Mouse (Mus musculus): Measurements from ENCODE around the gene Cdhr2.
A peak's percentile ranks its signal among the peaks of the same experiment; 100 is the strongest.

Cdhr2 gene

GRCm38 (mm10) chr13:54693558-54694347 lies 7.5 kb upstream of the Cdhr2 start, which contains the start of gene Rnf44:
Rnf44 (minus strand) TSS chr13:54693907.
- peak; percentile 99 for DNase-seq

GRCm38 (mm10) chr13:54694348-54695060 lies 6.8 kb upstream of the Cdhr2 start:
- peak; percentile 89 for DNase-seq

GRCm38 (mm10) chr13:54695479-54696230 lies 5.6 kb upstream of the Cdhr2 start:
- no peak for DNase-seq

- no peak for DNase-seq
These were observed 1.2 kb downstream of the Cdhr2 start for GRCm38 (mm10) chr13:54702507-54702906.

GRCm38 (mm10) chr13:54704890-54705289 lies 3.6 kb downstream of the Cdhr2 start:
- DNase-seq = no peak

GRCm38 (mm10) chr13:54710866-54711265 lies 9.6 kb downstream of the Cdhr2 start:
- DNase-seq = no peak

- no peak for DNase-seq
These were observed 13.1 kb downstream of the Cdhr2 start for GRCm38 (mm10) chr13:54714393-54714792.

GRCm38 (mm10) chr13:54714996-54715395 lies 13.7 kb downstream of the Cdhr2 start:
- DNase-seq = no peak

GRCm38 (mm10) chr13:54716916-54717315 lies 15.7 kb downstream of the Cdhr2 start:
- no peak for DNase-seq

- DNase-seq = no peak
These were observed 21.9 kb downstream of the Cdhr2 start for GRCm38 (mm10) chr13:54723143-54723542.

- no peak for DNase-seq
These were observed 24.9 kb downstream of the Cdhr2 start for GRCm38 (mm10) chr13:54726131-54726530.

- no peak for DNase-seq
These were observed 35.7 kb downstream of the Cdhr2 start for GRCm38 (mm10) chr13:54736931-54737330.

- no peak for DNase-seq
These were observed 36.4 kb downstream of the Cdhr2 start for GRCm38 (mm10) chr13:54737488-54738212.

- DNase-seq = no peak
These were observed 36.9 kb downstream of the Cdhr2 start for GRCm38 (mm10) chr13:54738213-54738601.

- no peak for DNase-seq
These were observed 44.8 kb downstream of the Cdhr2 start for GRCm38 (mm10) chr13:54746110-54746509.

GRCm38 (mm10) chr13:54746896-54747295 lies 45.6 kb downstream of the Cdhr2 start:
- DNase-seq = no peak

- DNase-seq = no peak
These were observed 46.9 kb downstream of the Cdhr2 start for GRCm38 (mm10) chr13:54748190-54748589.

GRCm38 (mm10) chr13:54748721-54749060 lies 47.4 kb downstream of the Cdhr2 start:
- no peak for DNase-seq

- DNase-seq = no peak
These were observed 48.0 kb downstream of the Cdhr2 start for GRCm38 (mm10) chr13:54749061-54749863.

GRCm38 (mm10) chr13:54749864-54750411 lies 48.7 kb downstream of the Cdhr2 start, which contains the start of gene Gprin1:
Gprin1 (minus strand) TSS chr13:54749874.
- DNase-seq = no peak

GRCm38 (mm10) chr13:54750699-54751098 lies 49.4 kb downstream of the Cdhr2 start:
- DNase-seq = no peak

GRCm38 (mm10) chr13:54752656-54753055 lies 51.4 kb downstream of the Cdhr2 start:
- DNase-seq = no peak

All from lung, adult 18-20 months (tissue).